Mouse (Mus musculus) CH12.LX (cell line): Measurements from ENCODE around the gene Trpt1. TPM values are rescaled to one million over a fixed set of nuclear protein-coding genes. Genes with fewer than 3 reads are reported as not detected.

Experiments
- DNase-seq: peaks from one replicate; pipeline ENCODE4 v3.0.0-alpha.2; 2013; ENCODE audit errors: extremely low read depth
- H3K27ac ChIP-seq: 2 replicates; pipeline ENCODE4 v1.5.1; 2012; ENCODE audit warnings: low read depth, mild to moderate bottlenecking, control low read depth, moderate library complexity; ENCODE audit not compliant: insufficient read depth
- H3K27me3 ChIP-seq: replicated peaks from 2 replicates; pipeline ENCODE3; 2012; ENCODE audit warnings: inconsistent platforms
- H3K36me3 ChIP-seq, 2 experiments: replicated peaks in 1 of 2; 2 replicates each; pipeline versions ENCODE3 to v1.6.1; 2012; ENCODE audit warnings: inconsistent platforms in 1 of 2, low read length in 1 of 2, mild to moderate bottlenecking in 1 of 2, mixed read lengths in 1 of 2, moderate library complexity in 1 of 2; ENCODE audit not compliant: control insufficient read depth in 1 of 2, insufficient read depth in 1 of 2
- H3K4me1 ChIP-seq, 2 experiments: 2 replicates each; pipeline ENCODE4 v1.6.1; 2012; ENCODE audit warnings: inconsistent platforms in 1 of 2, moderate library complexity in 1 of 2; ENCODE audit not compliant: insufficient read depth in 2 of 2, control insufficient read depth in 1 of 2
- H3K4me2 ChIP-seq: 2 replicates; pipeline ENCODE4 v1.6.1; 2012; ENCODE audit warnings: low read depth, mild to moderate bottlenecking, control low read depth; ENCODE audit not compliant: poor library complexity, insufficient read depth, severe bottlenecking
- H3K4me3 ChIP-seq, 3 experiments: fragments of 150-350 bp in 1 of 3; sonication (generic) in 1 of 3; replicated peaks in 1 of 3; 2 replicates each; pipeline versions ENCODE3 to v1.5.1; 2011 to 2012; ENCODE audit warnings: low read depth in 2 of 3, low read length in 2 of 3, mild to moderate bottlenecking in 2 of 3, moderate library complexity in 2 of 3, control low read depth in 1 of 3, improper control_type of control experiment in 1 of 3, inconsistent platforms in 1 of 3, mixed read lengths in 1 of 3; ENCODE audit not compliant: poor library complexity in 1 of 3
- H3K79me2 ChIP-seq: replicated peaks from 2 replicates; pipeline ENCODE4 v1.6.1; 2012; ENCODE audit warnings: mild to moderate bottlenecking, moderate library complexity; ENCODE audit not compliant: control insufficient read depth, poor library complexity, insufficient read depth, severe bottlenecking; ENCODE audit errors: extremely low read depth
- H3K9ac ChIP-seq: 2 replicates; pipeline ENCODE4 v1.6.1; 2012; ENCODE audit warnings: low read depth, mild to moderate bottlenecking, control low read depth, moderate library complexity; ENCODE audit not compliant: insufficient read depth
- H3K9me3 ChIP-seq: replicated peaks from 2 replicates; pipeline ENCODE3; 2012; ENCODE audit warnings: low read length, inconsistent platforms, mixed read lengths
- CHD1 ChIP-seq: IDR thresholded peaks from 2 replicates; pipeline ENCODE4 v1.6.1; 2012; ENCODE audit warnings: low read depth, low read length, improper control_type of control experiment, inconsistent platforms
- CHD2 ChIP-seq: IDR thresholded peaks from 2 replicates; pipeline ENCODE4 v1.6.1; 2011; ENCODE audit warnings: low read length, improper control_type of control experiment
- CTCF ChIP-seq, 2 experiments: IDR thresholded peaks in 1 of 2; conservative IDR thresholded peaks in 1 of 2; 2 replicates each; pipeline ENCODE4 v1.5.1; 2011 to 2012; ENCODE audit warnings: low read depth in 2 of 2, low read length in 2 of 2, improper control_type of control experiment in 1 of 2, inconsistent platforms in 1 of 2, mild to moderate bottlenecking in 1 of 2, moderate library complexity in 1 of 2
- EP300 ChIP-seq: IDR thresholded peaks from 2 replicates; pipeline ENCODE4 v1.6.1; 2011; ENCODE audit warnings: low read length, improper control_type of control experiment
- ETS1 ChIP-seq: conservative IDR thresholded peaks from 2 replicates; pipeline ENCODE4 v1.6.1; 2012; ENCODE audit warnings: low read depth, mild to moderate bottlenecking, inconsistent platforms, low read length, improper control_type of control experiment, moderate library complexity
- GABPA ChIP-seq: IDR thresholded peaks from 2 replicates; pipeline ENCODE4 v1.6.1; 2012; ENCODE audit warnings: low read depth, low read length, improper control_type of control experiment, inconsistent platforms; ENCODE audit not compliant: insufficient replicate concordance
- HCFC1 ChIP-seq: IDR thresholded peaks from 2 replicates; pipeline ENCODE4 v1.6.1; 2012; ENCODE audit warnings: low read depth, mild to moderate bottlenecking, inconsistent platforms, low read length, improper control_type of control experiment
- IRF4 ChIP-seq: IDR thresholded peaks from 2 replicates; pipeline ENCODE4 v1.6.1; 2014; ENCODE audit warnings: low read depth, mild to moderate bottlenecking, inconsistent platforms, low read length, improper control_type of control experiment
- MAX ChIP-seq: IDR thresholded peaks from 2 replicates; pipeline ENCODE4 v1.6.1; 2011; ENCODE audit warnings: low read length, improper control_type of control experiment
- MXI1 ChIP-seq: IDR thresholded peaks from 2 replicates; pipeline ENCODE4 v1.6.1; 2011; ENCODE audit warnings: mild to moderate bottlenecking, low read depth, low read length, improper control_type of control experiment
- PAX5 ChIP-seq: IDR thresholded peaks from 2 replicates; pipeline ENCODE4 v1.6.1; 2012; ENCODE audit warnings: low read length, inconsistent platforms, mixed read lengths
- POLR2A ChIP-seq: IDR thresholded peaks from 2 replicates; pipeline ENCODE4 v1.6.1; 2011; ENCODE audit warnings: low read depth, mild to moderate bottlenecking, improper control_type of control experiment, low read length
- POLR2AphosphoS2 ChIP-seq: IDR thresholded peaks from 2 replicates; pipeline ENCODE4 v1.6.1; 2011; ENCODE audit warnings: low read depth, low read length, improper control_type of control experiment
- RAD21 ChIP-seq: IDR thresholded peaks from 2 replicates; pipeline ENCODE4 v1.6.1; 2011; ENCODE audit warnings: low read depth, mild to moderate bottlenecking, low read length, improper control_type of control experiment, moderate library complexity
- SIN3A ChIP-seq: IDR thresholded peaks from 2 replicates; pipeline ENCODE4 v1.6.1; 2012; ENCODE audit warnings: low read length, improper control_type of control experiment, inconsistent platforms
- TCF12 ChIP-seq: IDR thresholded peaks from 2 replicates; pipeline ENCODE4 v1.6.1; 2014; ENCODE audit warnings: low read depth, mild to moderate bottlenecking, inconsistent platforms, low read length, improper control_type of control experiment
- UBTF ChIP-seq: IDR thresholded peaks from 2 replicates; pipeline ENCODE4 v1.6.1; 2012; ENCODE audit warnings: low read depth, mild to moderate bottlenecking, inconsistent platforms, low read length, improper control_type of control experiment, moderate library complexity
- USF1 ChIP-seq: IDR thresholded peaks from 2 replicates; pipeline ENCODE4 v1.6.1; 2014; ENCODE audit warnings: low read depth, mild to moderate bottlenecking, inconsistent platforms, low read length, improper control_type of control experiment
- USF2 ChIP-seq: conservative IDR thresholded peaks from 2 replicates; pipeline ENCODE4 v1.6.1; 2011; ENCODE audit warnings: low read depth, low read length, improper control_type of control experiment
- ZC3H11A ChIP-seq: IDR thresholded peaks from 2 replicates; pipeline ENCODE4 v1.6.1; 2012; ENCODE audit warnings: low read depth, mild to moderate bottlenecking, inconsistent platforms, low read length, improper control_type of control experiment
- ZKSCAN1 ChIP-seq: IDR thresholded peaks from 2 replicates; pipeline ENCODE4 v1.6.1; 2012; ENCODE audit warnings: low read depth, inconsistent platforms, low read length, improper control_type of control experiment, borderline replicate concordance
- ZMIZ1 ChIP-seq: IDR thresholded peaks from 2 replicates; pipeline ENCODE4 v1.6.1; 2012; ENCODE audit warnings: low read depth, mild to moderate bottlenecking, inconsistent platforms, low read length, improper control_type of control experiment
- ZNF384 ChIP-seq: IDR thresholded peaks from 2 replicates; pipeline ENCODE4 v1.6.1; 2012; ENCODE audit warnings: low read depth, low read length, improper control_type of control experiment, inconsistent platforms
- dilution Hi-C: fragments of 300-500 bp; cut with MboI; formaldehyde crosslinking; loops from 2 replicates; pipeline ENCODE4 v1.14.3; 2020; ENCODE audit warnings: low sequenced_read_pairs; ENCODE audit not compliant: extremely low pct_unique_long_range_greater_than_20kb, extremely low pct_ligation_motif_present
- in situ Hi-C: fragments of 300-500 bp; cut with MboI; formaldehyde crosslinking; loops from 3 replicates; pipeline ENCODE4 v1.14.3; 2019; ENCODE audit warnings: low sequenced_read_pairs, low pct_ligation_motif_present, low pct_unique_long_range_greater_than_20kb, mixed read lengths
- polyA plus RNA-seq: library from polyadenylated mRNA; unstranded; fragments of >175 nt; gene quantifications from 2 replicates; pipeline ENCODE4 v1.2.1, GENCODE M21; 2012; ENCODE audit warnings: low read depth; ENCODE audit not compliant: insufficient read length
- total RNA-seq, 2 experiments: library from RNA; depleted of rRNA; stranded (reverse); fragments of 300-350 nt in 1 of 2; fragments of >200 nt in 1 of 2; gene quantifications; 2 replicates each; pipeline ENCODE4 v1.2.3; 2012 to 2014

Gene Trpt1
- total and polyA plus RNA-seq, 3 experiments, result 3.1 to 4.7 (median 3.4) TPM

GRCm38 (mm10) chr19:7034006-7034405 is 38.1 kb downstream of the Trpt1 start:
- dilution Hi-C loops, result no loop called here
- no peak overlapping the region for H3K4me3 ChIP-seq
- peaks cover 50 to 77% of the 10 kb centered on the region in 2 experiments for H3K36me3 ChIP-seq
- no peak overlapping the region for H3K4me2 ChIP-seq
- TF ChIP-seq CTCF (conservative IDR thresholded peaks at IDR 0.05 in 1 of 2, IDR thresholded peaks at IDR 0.05 in 1 of 2; ENCODE audit: low read depth in 2 of 2, low read length in 2 of 2) (0 out of 4 replicates have a peak, but pooled peaks of 1 of the 2 experiments have one; percentile 6), ZNF384 (no peak), ZKSCAN1 (no peak), ZMIZ1 (no peak), GABPA (no peak)
- no peak for DNase-seq
- H3K4me1 ChIP-seq, result peaks cover 6 to 25% of the 10 kb centered on the region in 2 experiments
- no peak overlapping the region for H3K27ac ChIP-seq
- H3K27me3 ChIP-seq, result no peaks in the 10 kb centered on the region
- H3K9ac ChIP-seq, result no peak overlapping the region
- in situ Hi-C loops, result no loop called here
- H3K79me2 ChIP-seq, result peaks cover 52% of the 10 kb centered on the region
- no peaks in the 10 kb centered on the region for H3K9me3 ChIP-seq

GRCm38 (mm10) chr19:7039088-7039720 is 43.3 kb downstream of the Trpt1 start:
- Histone ChIP-seq H3K4me2 (peak overlapping the region; percentile 46; the same call in 1 of the 2 replicates), H3K9me3 (no peaks in the 10 kb centered on the region), H3K4me3 (peak overlapping the region; percentile 85 to 98 (median 88)), H3K27me3 (peaks cover 4% of the 10 kb centered on the region), H3K36me3 (peaks cover 10 to 28% of the 10 kb centered on the region in 2 experiments), H3K79me2 (peaks cover 53% of the 10 kb centered on the region), H3K4me1 (peaks cover 12 to 41% of the 10 kb centered on the region in 2 experiments), H3K27ac (no peak overlapping the region; the same call in 1 of the 2 replicates), H3K9ac (peak overlapping the region; percentile 88)
- peak; percentile 22; the same call in 1 of the 2 replicates for TF ChIP-seq CHD2
- 0 out of 2 replicates have a peak, but pooled peaks have one; percentile 74 for TF ChIP-seq CHD1
- no peak for TF ChIP-seq PAX5
- peak; percentile 52; the same call in 1 of the 2 replicates for TF ChIP-seq SIN3A
- dilution Hi-C loops (no loop called here), in situ Hi-C loops (no loop called here)
- peak; percentile 63 for DNase-seq

GRCm38 (mm10) chr19:7039841-7040636 is 44.1 kb downstream of the Trpt1 start, which contains the start of gene Stip1:
Gene Stip1, minus strand, starts transcription at chr19:7039967.
- Histone ChIP-seq H3K36me3 (peaks cover 6 to 21% of the 10 kb centered on the region in 2 experiments), H3K27me3 (peaks cover 10% of the 10 kb centered on the region), H3K4me2 (peak within 1 kb of the TSS; percentile 60), H3K9ac (peak within 1 kb of the TSS; percentile 88), H3K79me2 (peaks cover 46% of the 10 kb centered on the region), H3K4me3 (peak within 1 kb of the TSS; percentile 85 to 98 (median 88)), H3K9me3 (no peaks in the 10 kb centered on the region), H3K27ac (peak within 1 kb of the TSS; percentile 53), H3K4me1 (peaks cover 12 to 41% of the 10 kb centered on the region in 2 experiments)
- dilution Hi-C loops (no loop called here), in situ Hi-C loops (no loop called here)
- peak; percentile 100 for DNase-seq
- TF ChIP-seq CHD1 (no peak), HCFC1 (peak; percentile 70), EP300 (no peak), USF2 (no peak), POLR2A (peak; percentile 92), RAD21 (no peak), USF1 (no peak), MXI1 (peak; percentile 76), ZC3H11A (no peak), POLR2AphosphoS2 (peak; percentile 90), ZNF384 (peak; percentile 99), MAX (peak; percentile 57; the same call in 1 of the 2 replicates), ETS1 (no peak), UBTF (0 out of 2 replicates have a peak, but pooled peaks have one; percentile 10), ZKSCAN1 (no peak), IRF4 (0 out of 2 replicates have a peak, but pooled peaks have one; percentile 19), TCF12 (peak; percentile 70)
